Mouse (Mus musculus) small intestine, adult 2 months (tissue): ENCODE data around the gene Asb8.

ENCODE experiments used
- CTCF ChIP-seq: fragments of 200-500 bp; IDR thresholded peaks from 2 replicates; pipeline ENCODE4 v1.5.1; 2012; ENCODE audit warnings: low read depth, mild to moderate bottlenecking, control low read depth, inconsistent platforms, low read length, moderate library complexity, mixed read lengths; ENCODE audit not compliant: insufficient replicate concordance, insufficient read length; ENCODE audit errors: extremely low read depth
- POLR2A ChIP-seq: fragments of 200-500 bp; IDR thresholded peaks from 2 replicates; pipeline ENCODE4 v1.6.1; 2012; ENCODE audit warnings: low read depth, mild to moderate bottlenecking, control low read depth, inconsistent platforms, low read length, moderate library complexity

DNA sequence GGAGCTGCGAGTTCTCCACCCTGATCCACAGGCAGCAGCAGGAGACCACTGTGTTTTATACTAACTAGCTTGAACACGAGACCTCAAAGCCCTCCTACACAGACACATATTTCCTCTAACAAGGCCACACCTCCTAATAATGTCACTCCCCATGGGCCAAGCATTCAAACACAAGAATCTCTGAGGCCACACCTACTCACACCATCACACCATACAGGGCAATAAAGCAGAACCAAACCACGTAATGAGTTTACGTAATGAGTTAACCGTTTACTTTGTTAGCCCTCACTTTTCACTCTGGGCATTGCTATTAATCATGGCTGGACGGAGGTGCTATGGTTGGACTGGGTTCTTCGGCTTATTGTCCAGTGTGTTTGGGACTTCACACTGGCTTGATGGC is 25.7 kb downstream of the Asb8 start:
- TF ChIP-seq CTCF (no peak), POLR2A (no peak)
